Mouse (Mus musculus) ES-Bruce4 (cell line): ENCODE results near the gene Cdc7. TPM values are rescaled to one million over a fixed set of nuclear protein-coding genes. Genes with fewer than 3 reads are reported as not detected.

Source experiments
- H3K27ac ChIP-seq: 2 replicates; pipeline ENCODE4 v1.5.1; 2012; ENCODE audit warnings: low read length, inconsistent platforms; ENCODE audit not compliant: insufficient read depth
- H3K27me3 ChIP-seq: 2 replicates; pipeline ENCODE4 v1.6.1; 2012; ENCODE audit warnings: mild to moderate bottlenecking, low read length, inconsistent platforms; ENCODE audit not compliant: control insufficient read depth, poor library complexity, insufficient read depth, severe bottlenecking
- H3K36me3 ChIP-seq: 2 replicates; pipeline ENCODE4 v1.6.1; 2012; ENCODE audit warnings: inconsistent platforms, mild to moderate bottlenecking, low read length, moderate library complexity; ENCODE audit not compliant: control insufficient read depth, poor library complexity, insufficient read depth, severe bottlenecking
- H3K4me1 ChIP-seq: one replicate; pipeline ENCODE4 v1.8.1; 2011; ENCODE audit warnings: low read length; ENCODE audit not compliant: control insufficient read depth, insufficient read depth
- H3K4me3 ChIP-seq: 2 replicates; pipeline ENCODE4 v1.5.1; 2011; ENCODE audit warnings: low read depth, mild to moderate bottlenecking, low read length
- H3K9ac ChIP-seq: 2 replicates; pipeline ENCODE4 v1.6.1; 2012; ENCODE audit warnings: low read depth, mild to moderate bottlenecking, inconsistent platforms; ENCODE audit not compliant: poor library complexity, severe bottlenecking
- H3K9me3 ChIP-seq: replicated peaks from 2 replicates; pipeline ENCODE4 v1.6.1; 2012; ENCODE audit warnings: mild to moderate bottlenecking, low read length, inconsistent platforms; ENCODE audit not compliant: control insufficient read depth, poor library complexity, insufficient read depth, severe bottlenecking
- CTCF ChIP-seq: IDR thresholded peaks from one replicate; pipeline ENCODE4 v1.8.1; 2011; ENCODE audit warnings: low read depth, low read length
- EP300 ChIP-seq: IDR thresholded peaks from 2 replicates; pipeline ENCODE4 v1.6.1; 2011; ENCODE audit warnings: low read depth, low read length; ENCODE audit not compliant: insufficient read depth
- POLR2A ChIP-seq: IDR thresholded peaks from one replicate; pipeline ENCODE4 v1.8.1; 2011; ENCODE audit warnings: low read length; ENCODE audit not compliant: insufficient read depth
- polyA plus RNA-seq: library from polyadenylated mRNA; stranded (reverse); fragments of >200 nt; gene quantifications from 2 replicates; pipeline ENCODE4 v1.2.4, GENCODE M21; 2011; ENCODE audit warnings: low read depth; ENCODE audit not compliant: missing spikeins, insufficient read depth, insufficient read length

Cdc7 gene
- polyA plus RNA-seq, 1 experiment = 49.9 TPM

- H3K36me3 ChIP-seq = no peaks in the 10 kb centered on the region
- H3K4me1 ChIP-seq = no peaks in the 10 kb centered on the region
- H3K27me3 ChIP-seq = no peaks in the 10 kb centered on the region
- no peak overlapping the region for H3K4me3 ChIP-seq
- H3K9me3 ChIP-seq = no peaks in the 10 kb centered on the region
- no peak overlapping the region for H3K9ac ChIP-seq
- no peak overlapping the region for H3K27ac ChIP-seq
- TF ChIP-seq POLR2A (no peak), EP300 (no peak), CTCF (no peak)
These were observed 57.9 kb downstream of the Cdc7 start for GRCm38 (mm10) chr5:107022064-107022428.

- H3K9ac ChIP-seq = no peak overlapping the region
- no peak overlapping the region for H3K27ac ChIP-seq
- H3K4me3 ChIP-seq = no peak overlapping the region
- no peaks in the 10 kb centered on the region for H3K27me3 ChIP-seq
- H3K36me3 ChIP-seq = no peaks in the 10 kb centered on the region
- TF ChIP-seq CTCF = no peak
- no peak for TF ChIP-seq POLR2A
- TF ChIP-seq EP300 = no peak
- no peaks in the 10 kb centered on the region for H3K9me3 ChIP-seq
- H3K4me1 ChIP-seq = no peaks in the 10 kb centered on the region
These were observed 59.8 kb downstream of the Cdc7 start for GRCm38 (mm10) chr5:107023951-107024350.

GRCm38 (mm10) chr5:107025371-107025770 is 61.2 kb downstream of the Cdc7 start:
- Histone ChIP-seq H3K4me1 (no peaks in the 10 kb centered on the region), H3K9ac (no peak overlapping the region), H3K36me3 (no peaks in the 10 kb centered on the region), H3K27me3 (no peaks in the 10 kb centered on the region), H3K27ac (no peak overlapping the region), H3K9me3 (no peaks in the 10 kb centered on the region), H3K4me3 (no peak overlapping the region)
- no peak for TF ChIP-seq EP300
- no peak for TF ChIP-seq POLR2A
- TF ChIP-seq CTCF = no peak

GRCm38 (mm10) chr5:107025809-107026208 is 61.7 kb downstream of the Cdc7 start:
- Histone ChIP-seq H3K36me3 (no peaks in the 10 kb centered on the region), H3K27ac (no peak overlapping the region), H3K9ac (no peak overlapping the region), H3K4me1 (no peaks in the 10 kb centered on the region), H3K4me3 (no peak overlapping the region), H3K27me3 (no peaks in the 10 kb centered on the region), H3K9me3 (no peaks in the 10 kb centered on the region)
- TF ChIP-seq CTCF = no peak
- no peak for TF ChIP-seq EP300
- no peak for TF ChIP-seq POLR2A

- H3K9me3 ChIP-seq = no peaks in the 10 kb centered on the region
- no peaks in the 10 kb centered on the region for H3K4me1 ChIP-seq
- no peaks in the 10 kb centered on the region for H3K36me3 ChIP-seq
- no peak for TF ChIP-seq EP300
- TF ChIP-seq POLR2A = no peak
- no peak for TF ChIP-seq CTCF
- no peak overlapping the region for H3K9ac ChIP-seq
- no peak overlapping the region for H3K4me3 ChIP-seq
- no peak overlapping the region for H3K27ac ChIP-seq
- H3K27me3 ChIP-seq = no peaks in the 10 kb centered on the region
These were observed 63.5 kb downstream of the Cdc7 start for GRCm38 (mm10) chr5:107027616-107028015.

- no peak overlapping the region for H3K27ac ChIP-seq
- H3K9ac ChIP-seq = no peak overlapping the region
- H3K36me3 ChIP-seq = no peaks in the 10 kb centered on the region
- TF ChIP-seq POLR2A (no peak), CTCF (no peak), EP300 (no peak)
- no peaks in the 10 kb centered on the region for H3K9me3 ChIP-seq
- H3K4me1 ChIP-seq = no peaks in the 10 kb centered on the region
- H3K27me3 ChIP-seq = no peaks in the 10 kb centered on the region
- H3K4me3 ChIP-seq = no peak overlapping the region
These were observed 64.4 kb downstream of the Cdc7 start for GRCm38 (mm10) chr5:107028557-107028956.
